Mouse (Mus musculus) cerebellum, adult 9-11 months (tissue): Measurements from ENCODE around the gene Olfr347.

Experiments used
- DNase-seq: peaks from one replicate; pipeline ENCODE4 v3.0.0; 2022

Olfr347 gene

GRCm38 (mm10) chr2:36731602-36732001, at the start of gene Olfr347:
Gene Olfr347 (plus strand): TSS chr2:36731902.
- no peak for DNase-seq

GRCm38 (mm10) chr2:36685488-36685887, 46.2 kb upstream of the Olfr347 start, which contains the start of gene Olfr346:
Gene Olfr346 (plus strand): TSS chr2:36685788.
- DNase-seq: no peak

GRCm38 (mm10) chr2:36736226-36736625, 4.5 kb downstream of the Olfr347 start:
- no peak for DNase-seq

- DNase-seq: no peak
These were observed 52.3 kb downstream of the Olfr347 start, which contains the start of gene Olfr348 for GRCm38 (mm10) chr2:36783976-36784375. Gene Olfr348 (plus strand): TSS chr2:36784276.
